Mouse (Mus musculus) small intestine, adult 2 months (tissue): ENCODE results near the gene Kif16b. TPM values are rescaled to one million over a fixed set of nuclear protein-coding genes. Genes with fewer than 3 reads are reported as not detected.

Experiments used
- H3K27ac ChIP-seq: fragments of 200-500 bp; 2 replicates; pipeline ENCODE4 v1.5.1; 2012; ENCODE audit warnings: low read depth, low read length, control low read depth, inconsistent platforms; ENCODE audit not compliant: insufficient read depth
- H3K27me3 ChIP-seq: fragments of 200-500 bp; 2 replicates; pipeline ENCODE4 v1.6.1; 2012; ENCODE audit warnings: mild to moderate bottlenecking, moderate library complexity, low read length, inconsistent platforms; ENCODE audit not compliant: control insufficient read depth, insufficient read depth
- H3K36me3 ChIP-seq: fragments of 200-500 bp; 2 replicates; pipeline ENCODE4 v1.6.1; 2012; ENCODE audit warnings: mild to moderate bottlenecking, low read length, control low read depth, inconsistent platforms; ENCODE audit not compliant: control insufficient read depth, insufficient read depth
- H3K4me1 ChIP-seq: fragments of 200-500 bp; 2 replicates; pipeline ENCODE4 v1.6.1; 2012; ENCODE audit warnings: low read length, inconsistent platforms, mixed read lengths; ENCODE audit not compliant: control insufficient read depth, insufficient read depth, insufficient read length
- H3K4me3 ChIP-seq: fragments of 200-500 bp; 2 replicates; pipeline ENCODE4 v1.5.1; 2012; ENCODE audit warnings: low read depth, mild to moderate bottlenecking, control low read depth, inconsistent platforms, low read length, moderate library complexity
- CTCF ChIP-seq: fragments of 200-500 bp; IDR thresholded peaks from 2 replicates; pipeline ENCODE4 v1.5.1; 2012; ENCODE audit warnings: low read depth, mild to moderate bottlenecking, control low read depth, inconsistent platforms, low read length, moderate library complexity, mixed read lengths; ENCODE audit not compliant: insufficient replicate concordance, insufficient read length; ENCODE audit errors: extremely low read depth
- POLR2A ChIP-seq: fragments of 200-500 bp; IDR thresholded peaks from 2 replicates; pipeline ENCODE4 v1.6.1; 2012; ENCODE audit warnings: low read depth, mild to moderate bottlenecking, control low read depth, inconsistent platforms, low read length, moderate library complexity
- WGBS: fragments of 180-500 bp; shearing (Covaris S2); methylation state at CpG from one replicate; pipeline ENCODE4 v1.1.7; 2018; 5-methylcytosine and 5-hydroxymethylcytosine counted together
- polyA plus RNA-seq: library from polyadenylated mRNA; depleted of rRNA; stranded (reverse); fragments of >200 nt; gene quantifications from 2 replicates; pipeline ENCODE4 v1.2.3, GENCODE M21; 2012

Gene Kif16b
- polyA plus RNA-seq, 1 experiment = 12.5 TPM

- WGBS = 79% methylated on average over 6 of the region's 6 CpGs
- no peak for TF ChIP-seq POLR2A
- TF ChIP-seq CTCF = peak; percentile 57; the same call in 1 of the 2 replicates
Measured at GRCm38 (mm10) chr2:142611113-142611512, 290.2 kb downstream of the Kif16b start.

DNA sequence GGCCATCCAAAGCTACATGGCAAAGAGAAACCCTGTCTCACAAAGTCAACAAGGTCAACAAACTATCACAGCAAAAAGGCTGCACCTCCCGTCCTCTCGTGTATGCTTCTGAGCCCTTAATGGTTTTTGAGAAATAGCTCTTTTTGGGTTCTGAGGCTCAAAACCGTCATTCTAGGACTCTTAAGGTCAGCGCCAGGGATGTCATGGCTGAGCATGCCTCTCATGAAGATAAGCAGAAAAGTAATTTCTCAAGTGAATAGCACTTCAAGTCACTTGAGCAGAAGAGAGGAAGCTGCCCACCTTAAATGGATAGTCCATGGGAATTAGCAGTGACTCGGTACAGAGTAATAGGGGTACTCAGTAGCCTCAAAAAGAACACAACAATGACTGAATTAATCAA lies 291.1 kb downstream of the Kif16b start:
- Histone ChIP-seq H3K36me3 (no peaks in the 10 kb centered on the region), H3K4me3 (no peak overlapping the region), H3K27ac (no peak overlapping the region), H3K27me3 (no peaks in the 10 kb centered on the region), H3K4me1 (no peaks in the 10 kb centered on the region)
- 90% methylated on average over 5 of the region's 5 CpGs for WGBS
- TF ChIP-seq POLR2A (no peak), CTCF (no peak)

More at GRCm38 (mm10) chr2:142611113-142611512, 290.2 kb downstream of the Kif16b start:
- Histone ChIP-seq H3K27ac (no peak overlapping the region), H3K4me1 (no peaks in the 10 kb centered on the region), H3K27me3 (no peaks in the 10 kb centered on the region), H3K36me3 (no peaks in the 10 kb centered on the region), H3K4me3 (no peak overlapping the region)

GRCm38 (mm10) chr2:142608778-142609177 lies 292.6 kb downstream of the Kif16b start:
- 97% methylated on average over 17 of the region's 17 CpGs for WGBS
- H3K27me3 ChIP-seq = no peaks in the 10 kb centered on the region
- no peak overlapping the region for H3K4me3 ChIP-seq
- no peaks in the 10 kb centered on the region for H3K4me1 ChIP-seq
- H3K36me3 ChIP-seq = no peaks in the 10 kb centered on the region
- H3K27ac ChIP-seq = no peak overlapping the region
- TF ChIP-seq POLR2A = no peak
- TF ChIP-seq CTCF = no peak

DNA sequence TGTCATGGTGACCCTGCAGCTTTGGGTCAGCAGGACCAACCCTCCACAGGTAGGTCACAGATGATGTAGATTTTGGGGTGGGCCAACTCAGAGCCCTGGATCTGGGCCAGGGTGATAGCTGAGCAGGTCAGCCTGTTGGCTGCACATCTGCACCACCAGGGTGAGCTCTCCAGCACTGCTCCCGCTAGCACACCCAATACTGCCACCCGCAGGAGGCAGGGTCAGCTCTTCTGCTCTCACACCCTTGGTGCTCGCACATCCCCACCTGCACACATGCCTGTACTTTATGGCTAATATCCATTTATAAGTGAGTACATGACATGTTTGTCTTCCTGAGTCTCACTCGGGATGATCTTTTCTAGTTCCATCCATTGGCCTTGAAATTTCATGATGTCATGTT lies 296.6 kb downstream of the Kif16b start:
- TF ChIP-seq CTCF (no peak), POLR2A (no peak)
- H3K27ac ChIP-seq = no peak overlapping the region
- H3K36me3 ChIP-seq = no peaks in the 10 kb centered on the region
- 71% methylated on average over 4 of the region's 4 CpGs for WGBS
- H3K4me1 ChIP-seq = no peaks in the 10 kb centered on the region
- no peaks in the 10 kb centered on the region for H3K27me3 ChIP-seq
- H3K4me3 ChIP-seq = no peak overlapping the region

DNA sequence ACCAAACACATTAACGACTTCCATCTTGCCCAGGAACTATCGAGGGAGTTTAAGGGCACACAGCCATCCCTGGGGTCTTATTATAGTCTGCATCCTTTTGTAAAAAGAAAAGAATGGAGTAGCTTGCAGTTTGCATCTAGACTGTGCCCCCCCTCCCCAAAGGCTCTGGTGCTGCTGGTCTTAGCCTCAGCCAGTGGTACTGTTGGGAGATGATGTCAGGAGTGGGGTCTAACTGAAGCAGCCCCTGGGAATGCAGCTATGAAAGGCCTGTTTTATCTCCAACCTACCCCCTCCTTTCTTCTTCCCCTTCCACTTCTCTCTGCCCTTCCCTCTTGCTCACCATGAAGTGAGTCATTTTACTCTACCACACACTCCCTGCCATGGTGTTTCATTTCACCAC lies 298.1 kb downstream of the Kif16b start:
- no peaks in the 10 kb centered on the region for H3K4me1 ChIP-seq
- H3K36me3 ChIP-seq = no peaks in the 10 kb centered on the region
- no peak overlapping the region for H3K4me3 ChIP-seq
- no peaks in the 10 kb centered on the region for H3K27me3 ChIP-seq
- TF ChIP-seq CTCF (no peak), POLR2A (no peak)
- WGBS = 58% methylated on average over 2 of the region's 2 CpGs
- no peak overlapping the region for H3K27ac ChIP-seq

DNA sequence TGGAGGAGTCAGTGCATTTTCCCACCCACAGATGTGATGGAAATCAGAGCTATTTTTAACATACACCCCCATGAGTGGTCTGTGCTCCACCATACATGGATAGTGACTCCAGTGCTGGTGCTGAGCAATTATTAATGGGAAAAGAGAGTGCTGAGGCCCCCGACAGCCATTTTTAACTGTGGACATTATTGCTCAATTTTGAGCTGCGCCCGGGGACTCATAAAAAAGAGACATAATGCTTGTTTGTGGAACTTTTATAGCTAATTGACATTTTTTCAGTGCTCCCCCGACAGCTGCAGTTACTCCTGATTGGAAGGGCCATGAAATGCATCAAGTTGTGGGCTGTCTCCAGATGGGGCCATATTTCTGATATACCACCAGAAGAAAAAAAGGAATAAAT lies 302.1 kb downstream of the Kif16b start:
- TF ChIP-seq POLR2A = no peak
- no peak for TF ChIP-seq CTCF
- H3K27ac ChIP-seq = no peak overlapping the region
- H3K4me3 ChIP-seq = no peak overlapping the region
- WGBS = 56% methylated on average over 4 of the region's 4 CpGs
- H3K36me3 ChIP-seq = no peaks in the 10 kb centered on the region
- H3K4me1 ChIP-seq = no peaks in the 10 kb centered on the region
- H3K27me3 ChIP-seq = no peaks in the 10 kb centered on the region

- no peak for TF ChIP-seq POLR2A
- no peak for TF ChIP-seq CTCF
- no peak overlapping the region for H3K27ac ChIP-seq
- 59% methylated on average over 17 of the region's 17 CpGs for WGBS
Measured at GRCm38 (mm10) chr2:142596176-142597170, 304.9 kb downstream of the Kif16b start.

More at GRCm38 (mm10) chr2:142596176-142597170, 304.9 kb downstream of the Kif16b start:
- H3K36me3 ChIP-seq = no peaks in the 10 kb centered on the region
- no peak overlapping the region for H3K4me3 ChIP-seq
- no peaks in the 10 kb centered on the region for H3K4me1 ChIP-seq
- H3K27me3 ChIP-seq = no peaks in the 10 kb centered on the region
